Mouse (Mus musculus): ENCODE results near the gene Amd1. TPM values are rescaled to one million over a fixed set of nuclear protein-coding genes. Genes with fewer than 3 reads are reported as not detected.

Gene Amd1
- 80.7 and 121 TPM in 2 replicates for total RNA-seq (2015; ENCODE audit: low replicate concordance)
- total RNA-seq (2017; ENCODE audit: low replicate concordance), result 79.4 and 101 TPM in 2 replicates

- ATAC-seq (replicated peaks; ENCODE audit: low FRiP score, poor library complexity, severe bottlenecking), result peak; percentile 91
Observed at GRCm38 (mm10) chr10:40302140-40302985, at the start of gene Amd1. TSS of gene Amd1 (minus strand) at chr10:40302186.

GRCm38 (mm10) chr10:40351156-40351555 lies 49.2 kb upstream of the Amd1 start:
- no peak for ATAC-seq (replicated peaks; ENCODE audit: low FRiP score, poor library complexity, severe bottlenecking)

GRCm38 (mm10) chr10:40350245-40350932 lies 48.4 kb upstream of the Amd1 start:
- no peak for ATAC-seq (replicated peaks; ENCODE audit: low FRiP score, poor library complexity, severe bottlenecking)

- no peak for ATAC-seq (replicated peaks; ENCODE audit: low FRiP score, poor library complexity, severe bottlenecking)
Observed at GRCm38 (mm10) chr10:40349631-40350177, 47.7 kb upstream of the Amd1 start.

- ATAC-seq (replicated peaks; ENCODE audit: low FRiP score, poor library complexity, severe bottlenecking), result peak; percentile 85
Observed at GRCm38 (mm10) chr10:40348566-40349536, 46.9 kb upstream of the Amd1 start.

GRCm38 (mm10) chr10:40347461-40347954 lies 45.5 kb upstream of the Amd1 start:
- peak; percentile 25; the same call in 1 of the 2 replicates for ATAC-seq (replicated peaks; ENCODE audit: low FRiP score, poor library complexity, severe bottlenecking)

GRCm38 (mm10) chr10:40346776-40347403 lies 44.9 kb upstream of the Amd1 start:
- ATAC-seq (replicated peaks; ENCODE audit: low FRiP score, poor library complexity, severe bottlenecking), result no peak

GRCm38 (mm10) chr10:40342036-40342435 lies 40.0 kb upstream of the Amd1 start:
- no peak for ATAC-seq (replicated peaks; ENCODE audit: low FRiP score, poor library complexity, severe bottlenecking)

- no peak for ATAC-seq (replicated peaks; ENCODE audit: low FRiP score, poor library complexity, severe bottlenecking)
Observed at GRCm38 (mm10) chr10:40339351-40339964, 37.5 kb upstream of the Amd1 start, which contains the start of gene Cdk19. TSS of gene Cdk19 (plus strand) at chr10:40339564.

- no peak for ATAC-seq (replicated peaks; ENCODE audit: low FRiP score, poor library complexity, severe bottlenecking)
Observed at GRCm38 (mm10) chr10:40332864-40333263, 30.9 kb upstream of the Amd1 start.

- ATAC-seq (replicated peaks; ENCODE audit: low FRiP score, poor library complexity, severe bottlenecking), result no peak
Observed at GRCm38 (mm10) chr10:40330262-40330661, 28.3 kb upstream of the Amd1 start.

- peak; percentile 98 for ATAC-seq (replicated peaks; ENCODE audit: low FRiP score, poor library complexity, severe bottlenecking)
Observed at GRCm38 (mm10) chr10:40328004-40328551, 26.1 kb upstream of the Amd1 start.

GRCm38 (mm10) chr10:40320306-40320705 lies 18.3 kb upstream of the Amd1 start:
- no peak for ATAC-seq (replicated peaks; ENCODE audit: low FRiP score, poor library complexity, severe bottlenecking)

GRCm38 (mm10) chr10:40316841-40317585 lies 15.0 kb upstream of the Amd1 start:
- ATAC-seq (replicated peaks; ENCODE audit: low FRiP score, poor library complexity, severe bottlenecking), result no peak

- no peak for ATAC-seq (replicated peaks; ENCODE audit: low FRiP score, poor library complexity, severe bottlenecking)
Observed at GRCm38 (mm10) chr10:40312781-40313180, 10.8 kb upstream of the Amd1 start.

GRCm38 (mm10) chr10:40309884-40310635 lies 8.1 kb upstream of the Amd1 start:
- peak; percentile 95 for ATAC-seq (replicated peaks; ENCODE audit: low FRiP score, poor library complexity, severe bottlenecking)

Data from erythroid progenitor cell, adult 5-6 weeks (primary cell).